Mouse (Mus musculus) hindbrain, embryonic 11.5 days (tissue): ENCODE results near the gene Nkx2-5. TPM values are rescaled to one million over a fixed set of nuclear protein-coding genes. Genes with fewer than 3 reads are reported as not detected.

ENCODE experiments used
- ATAC-seq: fragments of 200-750 bp; cut with Nextera tagmentation; 2 replicates; pipeline ENCODE4 v1.8.0; 2017; ENCODE audit warnings: mild to moderate bottlenecking, moderate TSS enrichment, moderate library complexity; ENCODE audit not compliant: low FRiP score
- DNase-seq: peaks from one replicate; pipeline ENCODE4 v3.0.0-alpha.2; 2015; ENCODE audit warnings: low spot score
- H3K27ac ChIP-seq: fragments of 300-500 bp; sonication (generic); 2 replicates; pipeline ENCODE4 v1.5.1; 2014; ENCODE audit warnings: mild to moderate bottlenecking, low read depth, low read length
- H3K27me3 ChIP-seq: fragments of 300-500 bp; sonication (generic); 2 replicates; pipeline ENCODE4 v1.6.1; 2014; ENCODE audit warnings: mild to moderate bottlenecking, low read length, moderate library complexity, mixed read lengths; ENCODE audit not compliant: control insufficient read depth, insufficient read depth
- H3K36me3 ChIP-seq: fragments of 300-500 bp; sonication (generic); 2 replicates; pipeline ENCODE4 v1.6.1; 2014; ENCODE audit warnings: mild to moderate bottlenecking, low read length, moderate library complexity, mixed read lengths; ENCODE audit not compliant: control insufficient read depth, insufficient read depth
- H3K4me1 ChIP-seq: fragments of 300-500 bp; sonication (generic); replicated peaks from 2 replicates; pipeline ENCODE4 v1.6.1; 2014; ENCODE audit warnings: low read length, mixed read lengths; ENCODE audit not compliant: control insufficient read depth, insufficient read depth
- H3K4me2 ChIP-seq: fragments of 300-500 bp; sonication (generic); replicated peaks from 2 replicates; pipeline ENCODE4 v1.6.1; 2014; ENCODE audit warnings: mild to moderate bottlenecking, low read depth, low read length
- H3K4me3 ChIP-seq: fragments of 300-500 bp; sonication (generic); 2 replicates; pipeline ENCODE4 v1.5.1; 2014; ENCODE audit warnings: low read depth, low read length
- H3K9ac ChIP-seq: fragments of 300-500 bp; sonication (generic); 2 replicates; pipeline ENCODE4 v1.6.1; 2014; ENCODE audit warnings: low read depth, low read length
- H3K9me3 ChIP-seq: fragments of 300-500 bp; sonication (generic); 2 replicates; pipeline ENCODE4 v1.6.1; 2016; ENCODE audit warnings: low read length; ENCODE audit not compliant: control insufficient read depth
- WGBS: fragments of 180-500 bp; shearing (Covaris S2); extraction: QIAGEN DNeasy Blood & Tissue Kit; methylation state at CpG from one replicate; pipeline ENCODE4 v1.1.7; 2014; 5-methylcytosine and 5-hydroxymethylcytosine counted together
- polyA plus RNA-seq: library from polyadenylated mRNA; unstranded; fragments of >200 nt; fragmentation: Nextera tagmentation; extraction: Ambion mirVana; gene quantifications from 2 replicates; pipeline ENCODE4 v1.2.1, GENCODE M21; 2014

Nkx2-5 gene
- polyA plus RNA-seq, 1 experiment from 2014 or later, result not detected

- peaks cover 19% of the 10 kb centered on the region for H3K27me3 ChIP-seq
- no peaks in the 10 kb centered on the region for H3K4me1 ChIP-seq
- DNase-seq (no peak), ATAC-seq (no peak)
- H3K4me3 ChIP-seq, result no peak overlapping the region
- H3K27ac ChIP-seq, result no peak overlapping the region
- H3K9me3 ChIP-seq, result no peaks in the 10 kb centered on the region
- H3K4me2 ChIP-seq, result no peak overlapping the region
- no peaks in the 10 kb centered on the region for H3K36me3 ChIP-seq
- H3K9ac ChIP-seq, result no peak overlapping the region
- 61% methylated on average over 4 of the region's 4 CpGs for WGBS
Measured at GRCm38 (mm10) chr17:26861793-26862192, 17.0 kb upstream of the Nkx2-5 start.

GRCm38 (mm10) chr17:26861383-26861782, 16.6 kb upstream of the Nkx2-5 start:
- no peaks in the 10 kb centered on the region for H3K9me3 ChIP-seq
- no peaks in the 10 kb centered on the region for H3K4me1 ChIP-seq
- DNase-seq (no peak), ATAC-seq (no peak)
- WGBS, result 25% methylated on average over 6 of the region's 6 CpGs
- H3K36me3 ChIP-seq, result no peaks in the 10 kb centered on the region
- peaks cover 23% of the 10 kb centered on the region for H3K27me3 ChIP-seq
- H3K9ac ChIP-seq, result no peak overlapping the region
- no peak overlapping the region for H3K4me3 ChIP-seq
- H3K27ac ChIP-seq, result no peak overlapping the region
- no peak overlapping the region for H3K4me2 ChIP-seq

GRCm38 (mm10) chr17:26860906-26861305, 16.1 kb upstream of the Nkx2-5 start:
- WGBS, result 50% methylated on average over 4 of the region's 4 CpGs
- H3K9me3 ChIP-seq, result no peaks in the 10 kb centered on the region
- H3K4me2 ChIP-seq, result no peak overlapping the region
- DNase-seq (no peak), ATAC-seq (no peak)
- peaks cover 28% of the 10 kb centered on the region for H3K27me3 ChIP-seq
- no peaks in the 10 kb centered on the region for H3K36me3 ChIP-seq
- H3K4me1 ChIP-seq, result no peaks in the 10 kb centered on the region
- no peak overlapping the region for H3K4me3 ChIP-seq
- H3K27ac ChIP-seq, result no peak overlapping the region
- H3K9ac ChIP-seq, result no peak overlapping the region

- ATAC-seq (no peak), DNase-seq (no peak)
- Histone ChIP-seq H3K9me3 (no peaks in the 10 kb centered on the region), H3K4me3 (no peak overlapping the region), H3K27ac (no peak overlapping the region), H3K4me1 (no peaks in the 10 kb centered on the region), H3K9ac (no peak overlapping the region), H3K4me2 (no peak overlapping the region), H3K27me3 (peaks cover 91% of the 10 kb centered on the region), H3K36me3 (no peaks in the 10 kb centered on the region)
- 4% methylated on average over 4 of the region's 4 CpGs for WGBS
Measured at GRCm38 (mm10) chr17:26852262-26852661, 7.5 kb upstream of the Nkx2-5 start.

GRCm38 (mm10) chr17:26851136-26851460, 6.3 kb upstream of the Nkx2-5 start:
- no peak overlapping the region for H3K4me3 ChIP-seq
- H3K36me3 ChIP-seq, result no peaks in the 10 kb centered on the region
- WGBS, result 3% methylated on average over 8 of the region's 8 CpGs
- H3K4me1 ChIP-seq, result no peaks in the 10 kb centered on the region
- DNase-seq, result peak; percentile 48
- H3K27me3 ChIP-seq, result peaks cover 88% of the 10 kb centered on the region
- no peak for ATAC-seq
- H3K9ac ChIP-seq, result no peak overlapping the region
- no peaks in the 10 kb centered on the region for H3K9me3 ChIP-seq
- no peak overlapping the region for H3K27ac ChIP-seq
- H3K4me2 ChIP-seq, result no peak overlapping the region

GRCm38 (mm10) chr17:26850358-26851135, 5.7 kb upstream of the Nkx2-5 start:
- peak; percentile 63 for DNase-seq
- peak overlapping the region; percentile 3; the same call in 1 of the 2 replicates for H3K4me2 ChIP-seq
- no peaks in the 10 kb centered on the region for H3K4me1 ChIP-seq
- no peaks in the 10 kb centered on the region for H3K36me3 ChIP-seq
- under 1% methylated on average over 48 of the region's 48 CpGs for WGBS
- ATAC-seq, result no peak
- peaks cover 87% of the 10 kb centered on the region for H3K27me3 ChIP-seq
- no peaks in the 10 kb centered on the region for H3K9me3 ChIP-seq
- H3K27ac ChIP-seq, result no peak overlapping the region
- H3K9ac ChIP-seq, result no peak overlapping the region
- H3K4me3 ChIP-seq, result peak overlapping the region; percentile 2; the same call in 1 of the 2 replicates

- peak overlapping the region; percentile 2; the same call in 1 of the 2 replicates for H3K4me3 ChIP-seq
- no peak overlapping the region for H3K9ac ChIP-seq
- peaks cover 88% of the 10 kb centered on the region for H3K27me3 ChIP-seq
- H3K4me2 ChIP-seq, result peak overlapping the region; percentile 3; the same call in 1 of the 2 replicates
- H3K27ac ChIP-seq, result no peak overlapping the region
- no peaks in the 10 kb centered on the region for H3K36me3 ChIP-seq
- under 1% methylated on average over 43 of the region's 44 CpGs for whole genome bisulfite sequencing
- H3K9me3 ChIP-seq, result no peaks in the 10 kb centered on the region
- no peak for ATAC-seq
- DNase-seq, result peak; percentile 71
- no peaks in the 10 kb centered on the region for H3K4me1 ChIP-seq
Measured at GRCm38 (mm10) chr17:26849746-26850357, 5.0 kb upstream of the Nkx2-5 start.

- DNase-seq (peak; percentile 48), ATAC-seq (no peak)
- Histone ChIP-seq H3K27ac (no peak overlapping the region), H3K9me3 (no peaks in the 10 kb centered on the region), H3K4me2 (no peak overlapping the region), H3K27me3 (peaks cover 88% of the 10 kb centered on the region), H3K9ac (no peak overlapping the region), H3K36me3 (no peaks in the 10 kb centered on the region), H3K4me3 (peak overlapping the region; percentile 2; the same call in 1 of the 2 replicates), H3K4me1 (no peaks in the 10 kb centered on the region; the same call in 1 of the 2 replicates)
- 3% methylated on average over 19 of the region's 19 CpGs for WGBS
Measured at GRCm38 (mm10) chr17:26849106-26849745, 4.4 kb upstream of the Nkx2-5 start.
